Mouse (Mus musculus) urinary bladder, adult 2 months (tissue): ENCODE measurements at regions not wholly inside any gene's neighbourhood (a gene's known extent, or its start where the extent isn't known, plus 50 kb on each side); places are given as distances from the start of the nearest gene placed in this dataset.

ENCODE experiments used
- DNase-seq: peaks from one replicate; pipeline ENCODE4 v3.0.0; 2022; ENCODE audit warnings: low spot score

DNA sequence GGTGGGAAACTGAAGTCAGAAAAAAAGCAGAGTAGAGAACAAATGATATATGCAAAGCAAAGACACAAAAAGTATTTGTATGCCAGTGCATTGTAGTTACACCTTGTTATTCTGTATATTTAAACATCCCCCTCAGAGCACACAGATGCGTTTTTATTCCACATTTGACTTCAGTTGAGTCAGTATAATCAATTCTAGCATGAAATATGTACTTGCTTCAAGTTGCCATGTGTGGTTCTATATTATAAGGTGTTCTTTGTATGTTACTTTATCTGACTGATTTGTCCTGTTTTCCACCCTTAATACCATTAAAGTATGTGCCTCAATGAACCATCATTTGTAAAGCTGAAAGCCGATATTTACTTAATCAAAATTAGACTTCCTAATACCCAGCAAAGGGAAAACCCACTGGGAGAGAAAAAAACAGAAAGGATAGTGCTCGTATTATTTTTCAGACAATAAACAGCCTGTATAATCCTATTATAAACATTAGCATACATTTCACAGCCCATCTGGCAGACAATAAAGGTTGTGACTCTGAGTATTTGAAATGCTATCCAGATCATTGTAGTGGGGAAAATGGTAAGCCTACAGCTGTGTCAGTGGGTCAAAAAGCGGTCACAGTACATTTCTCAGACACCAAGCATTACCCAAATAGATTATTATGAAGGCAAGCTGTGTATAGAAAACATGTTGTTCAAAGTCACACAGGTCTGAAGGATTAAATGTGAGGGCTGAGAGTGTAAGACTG is 189.1 kb upstream of the Bmp2 start:
- no peak for DNase-seq

DNA sequence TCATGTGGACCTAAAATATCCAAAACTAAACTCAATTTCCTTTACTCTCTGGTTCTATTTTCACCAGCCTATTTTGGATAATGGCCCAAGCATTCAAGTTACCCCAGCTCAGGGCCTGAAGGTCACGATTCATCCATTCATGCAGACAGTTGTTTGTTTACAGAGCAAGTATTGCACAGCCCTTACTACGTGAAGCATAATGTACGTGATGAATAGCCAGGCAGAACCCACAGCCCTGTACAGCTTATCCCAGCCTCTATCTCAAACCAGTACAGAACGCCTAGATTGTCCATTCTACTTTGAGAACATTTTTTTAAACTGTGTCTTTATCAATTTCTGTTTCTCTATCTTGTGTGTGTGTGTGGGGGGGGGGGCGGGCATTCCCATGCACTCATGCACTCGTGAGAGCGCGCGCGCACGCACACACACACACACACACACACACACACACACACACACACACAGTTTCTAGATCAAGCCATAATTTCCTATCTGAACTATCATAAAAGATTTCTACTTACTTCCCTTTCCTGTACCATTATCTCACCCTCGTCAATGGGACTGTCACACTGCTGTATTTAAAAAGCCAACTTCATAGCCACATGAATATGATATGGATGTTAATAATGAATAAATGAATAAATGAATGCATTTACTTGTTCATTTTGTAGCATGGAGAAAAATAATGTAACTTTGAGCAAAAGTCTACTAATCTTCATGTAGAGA is 180.3 kb upstream of the Bmp2 start:
- no peak for DNase-seq

DNA sequence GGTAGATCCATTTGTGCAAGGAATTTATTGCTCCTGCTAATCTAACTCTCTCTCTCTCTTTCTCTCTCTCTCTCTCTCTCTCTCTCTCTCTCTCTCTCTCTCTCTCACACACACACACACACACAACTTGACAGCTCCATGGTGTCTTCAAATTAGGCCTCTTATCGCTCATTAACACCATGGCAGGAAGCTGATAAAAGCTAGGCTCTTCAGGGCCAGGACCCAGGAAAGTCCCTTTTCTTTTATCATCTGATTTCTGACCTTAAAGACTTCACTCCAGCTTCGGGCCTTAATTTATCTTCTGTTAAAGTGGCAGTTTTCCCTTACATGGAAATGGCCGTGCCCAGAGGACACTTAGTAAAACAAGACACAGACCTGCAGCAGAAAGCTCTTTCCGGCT is 178.4 kb upstream of the Bmp2 start:
- DNase-seq = no peak

DNA sequence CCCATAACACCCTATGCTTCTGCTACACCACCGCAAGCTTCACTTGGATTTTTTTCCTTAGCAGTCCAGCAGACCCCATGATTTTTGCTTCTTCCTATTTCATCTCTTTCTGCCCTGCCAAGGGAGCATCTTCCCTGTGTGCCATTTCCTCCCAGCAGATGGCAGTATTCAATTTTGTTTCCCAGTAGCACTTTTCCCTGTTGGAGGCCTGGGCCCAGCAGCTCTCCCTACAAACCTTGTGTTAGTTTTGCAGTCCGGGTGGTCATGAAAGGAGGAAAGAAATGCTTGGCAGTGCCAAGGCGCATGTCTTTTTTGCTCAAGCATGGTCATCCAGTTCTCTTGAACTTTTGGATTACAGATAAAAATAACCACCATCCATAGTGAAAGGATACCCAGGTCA is 170.9 kb upstream of the Bmp2 start:
- DNase-seq = peak; percentile 21

DNA sequence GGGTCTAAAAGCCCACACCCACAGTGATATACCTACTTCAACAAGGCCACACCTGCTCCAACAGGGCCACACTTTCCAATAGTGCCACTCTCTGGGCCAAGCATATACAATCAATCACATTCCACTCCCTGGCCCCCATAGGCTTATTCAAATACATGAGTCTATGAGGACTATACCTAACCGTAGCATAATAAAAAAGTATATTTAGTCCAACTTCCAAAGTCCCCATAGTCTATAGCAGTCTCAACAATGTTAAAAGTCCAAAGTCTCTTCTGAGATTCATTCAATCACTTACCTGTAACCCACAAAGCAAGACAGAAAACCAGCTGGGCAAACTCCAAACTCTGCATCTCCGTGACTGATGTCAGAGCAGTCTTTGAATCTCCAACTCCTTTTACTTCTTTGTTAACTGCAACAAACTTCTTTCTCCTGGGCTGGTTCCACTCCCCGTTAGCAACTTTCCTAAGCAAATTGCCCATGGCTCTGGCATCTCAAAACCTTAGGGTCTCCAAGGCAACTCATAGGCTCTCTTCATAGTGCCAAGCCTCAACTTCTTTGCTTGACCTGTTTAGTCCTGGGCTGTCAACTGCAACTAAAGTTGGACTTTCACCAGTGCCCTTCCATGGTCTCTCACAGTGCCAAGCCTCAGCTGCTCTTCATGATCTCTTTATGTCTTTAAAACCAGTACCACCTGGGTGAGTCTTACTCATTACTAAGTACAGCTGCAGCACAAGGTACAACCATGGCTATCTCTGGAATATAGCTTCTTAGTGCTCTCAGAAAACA is 168.6 kb upstream of the Bmp2 start:
- no peak for DNase-seq

DNA sequence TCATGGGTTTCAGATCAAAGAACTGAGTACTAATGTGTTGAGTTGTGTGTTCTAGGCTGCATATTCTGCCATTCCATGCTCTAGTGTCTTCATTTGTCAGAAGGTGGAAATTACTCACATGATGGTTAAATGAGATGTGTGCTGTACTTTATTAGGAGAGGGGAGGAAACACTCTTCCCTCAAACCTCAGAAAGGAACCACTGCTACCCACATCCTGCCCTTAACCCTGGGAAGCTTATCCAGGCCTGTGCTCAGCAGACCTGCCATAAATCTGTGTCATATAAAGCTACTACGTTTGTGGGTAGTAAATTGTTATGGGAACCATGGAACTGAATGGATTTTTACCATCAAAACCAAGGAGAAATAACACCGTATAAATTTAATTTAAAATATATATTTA is 166.7 kb upstream of the Bmp2 start:
- DNase-seq = no peak

DNA sequence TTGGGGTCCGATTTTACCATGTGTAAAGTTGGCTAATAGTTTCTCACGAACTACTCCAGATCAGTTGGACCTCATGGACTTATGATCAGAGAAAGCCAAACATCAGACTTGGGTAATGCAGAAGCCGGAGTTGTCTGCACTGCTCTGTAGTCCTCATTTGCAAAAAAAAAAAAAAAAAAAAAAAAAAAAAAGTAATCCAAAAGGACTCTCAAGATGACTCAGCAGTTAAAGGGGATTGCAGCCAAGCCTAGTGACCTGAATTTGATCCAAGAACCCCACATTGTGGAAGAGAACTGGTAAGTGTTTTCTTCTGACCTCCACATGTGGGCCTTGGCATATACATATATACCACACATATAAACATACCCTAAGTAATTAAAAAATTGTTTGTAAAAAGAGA is 164.6 kb upstream of the Bmp2 start:
- no peak for DNase-seq

DNA sequence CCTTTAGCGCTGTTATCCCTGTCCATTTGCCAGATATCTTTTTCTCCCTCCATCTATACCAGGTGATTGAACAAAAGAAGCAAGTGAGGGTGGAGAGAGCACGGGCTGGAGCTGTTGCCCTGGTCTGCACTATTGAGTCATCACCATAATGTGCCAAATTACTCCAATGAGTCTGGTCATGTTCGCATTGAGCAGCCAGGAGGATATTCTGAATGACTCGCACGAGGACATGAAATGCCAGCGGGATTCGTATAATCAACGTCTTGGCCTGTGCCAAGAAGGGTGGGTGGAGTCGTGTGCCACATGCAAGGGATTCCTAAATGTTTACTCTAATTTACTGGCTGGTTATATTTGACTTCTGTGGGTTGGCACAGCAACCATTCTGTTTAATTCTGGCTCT is 159.7 kb upstream of the Bmp2 start:
- no peak for DNase-seq

DNA sequence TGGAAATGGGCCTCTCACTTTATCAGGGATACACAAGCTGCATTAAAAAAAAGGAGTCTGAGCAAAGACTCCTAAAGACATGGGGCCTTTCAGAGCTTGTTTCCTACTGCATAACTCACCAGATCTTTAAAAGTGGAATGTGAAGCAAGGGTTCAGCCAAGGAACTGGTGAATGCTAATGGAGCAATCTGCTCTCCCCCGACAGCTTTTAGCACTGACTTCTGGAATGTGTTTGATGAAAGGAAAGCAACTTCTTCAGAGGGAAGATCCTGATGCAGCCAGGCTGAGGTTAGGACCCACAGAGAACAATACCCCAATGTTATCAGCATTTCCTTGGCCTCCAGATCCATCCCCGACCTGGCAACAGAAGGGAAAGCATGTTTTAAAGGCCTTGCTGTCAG is 154.4 kb upstream of the Bmp2 start:
- no peak for DNase-seq

DNA sequence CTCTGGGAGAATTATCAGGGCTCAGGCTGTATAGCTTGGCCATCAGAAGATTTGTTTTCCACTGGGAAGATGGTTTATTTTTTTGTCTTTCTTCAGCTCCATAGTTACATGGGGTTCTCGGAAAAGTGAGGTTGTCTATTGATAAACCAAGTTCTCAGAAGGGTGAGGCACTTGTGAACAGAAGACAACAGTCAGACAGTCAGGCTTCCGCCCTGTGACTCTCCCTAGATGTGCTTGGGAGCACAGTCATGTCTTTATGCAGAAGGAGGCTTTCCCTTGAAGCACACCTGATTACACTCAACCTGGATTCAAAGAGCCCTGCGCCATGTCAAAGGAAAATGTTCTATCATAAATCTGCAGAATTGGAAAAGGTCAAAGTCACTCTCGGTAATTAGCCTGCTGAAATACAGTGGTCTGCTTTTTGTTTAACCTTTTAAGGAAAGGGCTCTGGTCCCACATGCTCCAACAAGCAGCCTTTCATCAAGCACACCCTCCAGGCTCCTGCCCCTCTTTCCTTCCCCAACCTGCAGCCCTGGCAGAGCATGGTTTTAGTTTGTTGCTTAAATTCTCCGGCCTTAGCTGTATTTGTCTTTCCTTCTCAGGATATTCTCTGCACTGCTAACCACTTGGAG is 152.8 kb upstream of the Bmp2 start:
- DNase-seq = no peak

DNA sequence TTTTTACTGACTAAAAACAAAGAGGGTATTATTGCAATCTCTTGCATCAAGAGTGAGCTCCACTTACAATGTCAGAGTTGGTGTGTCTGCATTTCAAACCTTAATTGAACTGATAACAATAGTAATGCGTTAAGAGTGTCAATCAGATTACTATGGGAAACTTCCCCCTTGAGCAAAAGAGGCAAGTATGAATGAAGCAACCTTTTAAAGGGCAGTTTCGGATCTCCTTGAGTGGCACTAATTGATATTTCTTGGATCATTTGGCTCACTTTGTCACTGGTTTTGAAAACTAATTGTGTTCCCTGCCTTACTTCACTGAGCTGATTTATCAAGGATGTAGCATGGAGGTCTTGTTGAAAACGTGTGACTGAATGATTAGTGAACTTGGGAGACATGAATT is 151.0 kb upstream of the Bmp2 start:
- no peak for DNase-seq

DNA sequence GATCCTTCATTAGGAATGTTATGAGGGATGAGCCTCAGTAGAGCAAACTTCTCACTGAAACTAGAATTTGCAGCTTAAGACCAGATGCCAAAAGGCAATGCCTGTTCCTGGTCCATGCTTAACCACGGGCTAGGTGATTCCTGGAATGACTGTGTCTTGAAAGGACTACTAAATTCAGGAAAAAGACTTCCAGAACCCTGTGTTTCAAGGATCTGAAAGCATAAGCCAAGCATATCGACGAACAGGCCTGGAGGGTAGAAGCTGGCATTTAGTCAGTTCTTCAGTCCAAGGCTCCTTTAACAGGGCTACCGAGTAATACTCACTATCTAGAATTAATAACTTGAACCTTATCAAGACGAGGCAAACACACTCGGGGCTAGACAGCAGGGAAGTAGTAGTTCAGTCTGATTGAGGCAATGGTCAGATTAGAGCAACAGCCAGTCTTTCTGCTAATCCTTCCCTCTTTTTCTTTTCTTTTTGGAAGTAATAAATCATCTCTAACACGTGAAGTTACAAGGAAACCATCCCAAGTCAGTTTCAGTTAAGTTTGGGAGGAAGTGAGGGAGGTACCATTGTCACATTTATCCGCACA is 134.9 kb upstream of the Bmp2 start:
- DNase-seq = no peak

DNA sequence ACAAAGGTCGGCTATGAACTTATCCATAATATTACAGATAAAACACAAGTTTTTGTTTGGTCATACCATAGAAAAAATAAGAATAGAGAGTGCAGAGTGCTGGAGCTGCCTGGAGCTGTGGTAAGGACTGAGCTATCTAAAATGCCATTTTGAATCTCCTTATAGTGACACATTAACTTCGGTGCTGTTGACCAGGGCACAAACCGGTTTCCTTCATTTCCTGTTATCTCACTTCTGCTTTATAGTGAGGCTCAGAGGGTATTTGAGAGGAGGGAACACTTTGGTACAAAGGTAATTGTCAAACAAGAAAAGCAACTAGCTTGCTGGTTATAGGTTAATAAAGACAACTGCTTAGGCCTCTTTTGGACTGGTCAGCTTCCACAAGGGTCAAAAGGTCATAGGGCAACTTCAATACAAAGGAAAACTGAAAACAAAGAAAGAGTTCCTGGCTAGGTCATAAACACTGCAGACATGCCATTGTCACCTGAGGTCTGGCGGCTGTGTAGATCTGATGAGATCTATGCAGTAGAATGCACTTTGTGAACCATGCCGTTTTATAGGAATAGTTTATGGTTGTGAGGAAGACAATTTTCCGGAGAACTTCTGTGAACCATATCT is 132.2 kb upstream of the Bmp2 start:
- no peak for DNase-seq

DNA sequence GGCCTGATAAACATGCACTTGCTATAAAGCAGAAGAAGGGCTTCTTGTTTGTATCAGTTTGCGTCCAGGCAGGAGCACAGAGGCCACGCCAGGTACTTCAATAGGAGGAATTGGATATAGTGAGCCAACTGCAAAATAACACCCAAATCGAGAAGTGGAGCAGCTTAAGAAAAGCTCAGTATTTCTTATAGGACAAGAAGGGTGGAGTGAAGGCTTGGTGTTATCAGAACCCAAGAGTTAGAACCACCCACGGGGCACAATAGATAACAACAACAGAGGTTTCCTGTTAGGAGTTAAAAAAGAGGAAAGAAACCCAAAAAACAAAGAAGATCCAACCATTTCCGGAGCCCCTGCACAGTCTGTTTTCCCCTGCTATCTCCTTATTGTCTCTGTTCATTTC is 126.4 kb upstream of the Bmp2 start:
- DNase-seq = no peak

DNA sequence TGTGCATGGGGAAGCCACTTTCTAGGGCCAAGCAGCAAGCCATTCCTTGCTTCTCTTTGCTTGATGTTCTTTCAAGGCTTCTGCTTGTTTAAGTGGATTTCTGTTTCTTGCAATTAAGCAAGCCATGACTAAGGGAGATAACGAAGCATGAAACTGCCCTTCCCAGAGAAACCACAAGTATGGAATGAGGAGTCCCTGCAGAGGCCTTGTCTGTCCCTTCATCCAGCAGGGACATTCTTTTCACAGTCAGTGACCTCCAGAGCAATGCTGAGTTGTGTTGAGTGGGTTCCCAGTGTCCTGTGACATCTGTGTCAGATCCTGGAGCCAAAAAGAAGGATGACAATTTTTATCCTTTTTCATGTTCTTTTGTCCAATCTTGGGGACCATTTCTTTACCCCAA is 124.9 kb upstream of the Bmp2 start:
- DNase-seq = no peak

DNA sequence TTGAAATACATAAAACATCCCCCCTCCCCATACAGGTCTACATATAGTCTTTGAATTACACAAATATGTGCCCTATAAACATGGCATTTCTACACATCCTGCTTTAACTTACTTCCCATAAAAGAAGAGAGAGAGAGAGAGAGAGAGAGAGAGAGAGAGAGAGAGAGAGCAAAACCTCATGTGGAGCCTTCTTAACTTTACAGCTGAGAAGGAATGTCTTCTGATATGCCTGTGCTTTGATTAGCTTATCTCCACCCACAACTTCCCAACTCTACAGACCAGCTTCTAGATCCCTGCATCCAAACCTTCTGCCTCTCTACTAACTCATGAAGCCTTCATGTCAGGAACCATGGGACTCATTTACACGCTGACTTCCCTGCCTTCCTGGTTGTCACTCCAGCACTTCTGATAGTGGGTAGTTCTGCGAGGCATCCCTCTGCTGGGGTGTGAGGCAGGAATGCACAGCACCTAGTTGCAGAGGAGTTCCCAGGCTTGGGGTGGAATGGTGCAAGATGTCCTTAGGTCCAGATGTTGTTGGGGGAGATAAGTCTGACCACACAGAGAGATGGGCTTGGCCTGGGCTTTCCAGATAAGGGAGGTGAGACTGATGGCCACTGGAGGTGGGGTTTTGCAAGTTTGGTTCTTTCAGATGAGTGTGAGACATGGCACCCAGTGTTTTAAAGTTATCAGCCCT is 122.4 kb upstream of the Bmp2 start:
- no peak for DNase-seq

DNA sequence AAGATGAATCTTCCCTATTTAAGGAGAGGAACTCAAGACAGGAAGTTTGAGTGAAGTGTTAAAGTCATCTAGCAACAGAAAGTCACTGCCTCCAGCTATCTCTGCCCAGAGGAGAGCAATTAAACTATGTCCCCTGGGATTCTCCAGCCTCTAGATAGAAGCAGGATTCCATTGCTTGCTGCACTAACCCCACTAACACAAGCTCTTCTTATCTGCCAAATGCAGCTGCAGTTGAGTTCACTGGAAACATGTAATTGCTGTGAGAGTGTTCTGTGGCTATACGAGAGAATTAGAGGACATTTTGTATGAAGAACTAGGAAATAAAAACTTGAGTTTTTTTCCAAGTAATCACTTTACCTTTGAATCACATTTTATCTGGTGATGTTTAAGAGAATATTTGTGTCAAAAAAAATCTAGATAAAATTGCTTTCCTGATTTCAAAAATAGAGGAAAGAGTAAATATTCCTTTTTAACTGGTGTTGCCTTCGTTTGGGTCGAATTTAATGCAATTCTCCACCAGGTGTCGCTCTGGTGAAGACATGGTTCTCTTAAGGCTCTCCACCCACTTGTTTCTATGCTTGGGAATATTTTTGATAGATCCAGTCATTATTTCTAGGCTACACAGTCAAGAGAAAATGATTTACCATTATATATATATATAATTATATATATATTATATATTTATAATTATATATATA is 121.1 kb upstream of the Bmp2 start:
- DNase-seq = no peak

DNA sequence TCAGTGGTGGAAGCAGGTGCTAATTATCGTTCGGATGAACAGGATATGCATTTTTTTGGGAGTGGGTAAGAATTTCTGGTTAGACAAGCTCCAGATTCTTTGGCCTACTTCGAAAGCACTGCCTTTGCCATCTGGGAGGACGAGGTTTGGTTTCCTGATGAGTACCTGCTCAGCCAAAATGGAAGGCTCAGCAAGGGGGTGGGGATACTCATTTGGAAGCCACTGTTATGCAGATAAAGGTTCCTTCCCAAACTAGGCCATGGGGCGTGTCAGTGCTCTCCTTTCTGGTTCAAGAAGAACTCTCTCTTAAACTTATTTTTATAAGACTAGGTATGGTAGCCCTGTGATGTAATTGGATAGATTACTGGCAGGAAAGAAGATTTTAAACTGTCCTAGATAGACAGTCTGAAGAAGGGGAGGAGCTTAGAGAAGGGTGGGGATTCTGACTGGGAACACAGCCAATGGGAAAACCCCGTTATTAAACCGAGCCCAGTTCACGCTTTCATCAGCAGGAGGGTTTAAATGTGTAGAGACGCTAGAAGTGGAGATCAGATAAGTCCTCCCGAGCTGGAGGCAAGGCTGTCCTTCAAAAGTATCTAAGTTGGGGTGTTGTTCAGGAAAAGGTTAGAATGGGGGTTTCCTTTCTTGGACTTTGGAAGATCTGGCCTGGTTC is 119.7 kb upstream of the Bmp2 start:
- no peak for DNase-seq

DNA sequence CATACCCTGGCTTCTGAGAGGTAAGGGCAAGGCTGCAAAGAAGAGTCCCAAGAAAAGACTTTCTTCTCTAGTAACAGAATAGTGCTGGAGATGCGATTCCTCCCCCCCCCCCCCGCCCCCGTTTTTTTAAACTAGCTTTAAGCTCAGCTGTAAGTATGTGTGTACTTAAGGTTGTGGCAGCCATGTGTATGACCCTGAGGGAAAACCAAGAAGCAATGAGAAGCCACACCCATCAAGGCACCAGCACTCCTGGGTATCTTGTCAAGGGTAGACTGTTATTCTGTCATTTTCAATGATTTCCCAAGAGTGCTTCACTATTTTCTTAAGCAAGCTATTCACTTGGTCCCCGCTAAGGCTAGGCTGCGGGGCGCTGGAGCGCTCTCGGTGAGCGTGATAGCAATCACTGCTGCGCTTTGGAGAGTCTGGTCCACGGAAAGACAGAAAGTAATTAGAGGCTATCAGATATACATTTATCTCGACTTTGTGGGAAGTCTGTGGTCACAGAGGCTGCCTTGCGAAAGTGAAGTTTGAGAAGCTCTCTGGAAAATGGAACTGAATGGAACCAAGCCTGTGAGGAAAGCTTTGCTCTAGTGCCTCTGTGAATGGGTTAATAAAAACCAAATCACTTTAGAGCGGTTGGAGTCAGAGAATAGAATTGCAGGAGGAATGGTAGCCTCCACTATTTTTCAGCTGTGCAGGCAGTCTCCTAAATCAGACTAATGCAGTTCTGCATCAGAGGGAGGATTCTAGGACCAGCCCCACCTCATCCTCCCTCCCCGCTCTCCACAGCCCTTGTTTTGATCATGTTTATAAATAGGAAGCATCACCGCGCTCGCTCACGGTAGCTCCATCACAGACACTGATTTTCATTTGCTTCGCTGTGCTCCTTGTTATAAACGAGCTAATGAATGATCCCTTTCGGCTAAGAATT is 114.8 kb upstream of the Bmp2 start:
- no peak for DNase-seq
